Comparison of ENCODE assay signal across 25 mouse cellular contexts in genomic region chr16:42326191-42326590, GRCm38 (mm10). TPM values are rescaled to one million over a fixed set of nuclear protein-coding genes. Genes with fewer than 3 reads are reported as not detected.
DNase-seq lines count a peak whose midpoint lies in the region; ATAC-seq and TF ChIP-seq lines count a peak whose summit lies in the region.
"Had no signal": no experiment of that assay in that cellular context is flagged by ENCODE, and none has a peak within 500 bp of the region (broad histone marks: within the 10 kb centered on the region; RNA-seq: fewer than 3 reads in every experiment).

No protein-coding gene starts in this region.

- H3K9ac ChIP-seq in hindbrain, postnatal 0 days (replicated peaks; ENCODE audit: low read length): no peak overlapping the region
- no peak overlapping the region for H3K9ac ChIP-seq in hindbrain, embryonic 12.5 days
- no peak overlapping the region for H3K9ac ChIP-seq in kidney, embryonic 16.5 days (replicated peaks; ENCODE audit: low read length)
- H3K9ac ChIP-seq: liver, embryonic 14.5 days; neural tube, embryonic 15.5 days had no signal

- H3K4me3 ChIP-seq in hindbrain, postnatal 0 days (ENCODE audit: low read length): no peak overlapping the region
- H3K4me3 ChIP-seq in hindbrain, embryonic 12.5 days: no peak overlapping the region
- H3K4me3 ChIP-seq in cerebellum, adult 2 months (replicated peaks; ENCODE audit: insufficient read depth, low read depth, low read length): no peak overlapping the region
- no peak overlapping the region for H3K4me3 ChIP-seq in kidney, embryonic 16.5 days (ENCODE audit: low read length)
- H3K4me3 ChIP-seq: erythroblast, embryonic 14.5 days; hindbrain, embryonic 10.5 days; neural tube, embryonic 15.5 days had no signal

- H3K4me2 ChIP-seq in hindbrain, postnatal 0 days (ENCODE audit: low read depth, low read length): no peak overlapping the region
- no peak overlapping the region for H3K4me2 ChIP-seq in hindbrain, embryonic 12.5 days (replicated peaks)
- H3K4me2 ChIP-seq in kidney, embryonic 16.5 days (replicated peaks; ENCODE audit: low read depth, low read length): no peak overlapping the region
- H3K4me2 ChIP-seq: neural tube, embryonic 15.5 days had no signal

- peak; percentile 48 for DNase-seq in hindbrain, postnatal 0 days (ENCODE audit: low spot score)
- peak; percentile 70 for DNase-seq in brain, adult 2 months (ENCODE audit: low read depth, low spot score)
- peak; percentile 54 to 77 for DNase-seq in cerebellum, adult 2 months
- DNase-seq in cerebellum, postnatal 25 days: peak; percentile 57 to 64
- DNase-seq: B cell, adult 2 months; gastrocnemius, postnatal 10 days; heart, postnatal 14 days; kidney, adult 9 months; kidney, postnatal 14 days; layer of hippocampus, adult 9-11 months; lung, adult 2 months; lung, postnatal 10 days; midbrain, embryonic 14.5 days; retina, postnatal 1 day; right cerebral cortex, postnatal 14 days had no signal

- ATAC-seq in hindbrain, postnatal 0 days: 0 out of 2 replicates have a peak, but pooled peaks have one; percentile 38
- ATAC-seq in hindbrain, embryonic 12.5 days (ENCODE audit: low FRiP score): no peak
- no peak for ATAC-seq in kidney, embryonic 16.5 days (ENCODE audit: low FRiP score, low TSS enrichment)
- ATAC-seq: intestine, embryonic 16.5 days had no signal

- H3K9me3 ChIP-seq in hindbrain, postnatal 0 days (ENCODE audit: low read length): no peaks in the 10 kb centered on the region
- no peaks in the 10 kb centered on the region for H3K9me3 ChIP-seq in hindbrain, embryonic 12.5 days (replicated peaks)
- no peaks in the 10 kb centered on the region for H3K9me3 ChIP-seq in kidney, embryonic 16.5 days (ENCODE audit: low read length)
- H3K9me3 ChIP-seq: hindbrain, embryonic 10.5 days; neural tube, embryonic 15.5 days had no signal

- no peaks in the 10 kb centered on the region for H3K4me1 ChIP-seq in hindbrain, postnatal 0 days (ENCODE audit: insufficient read depth, low read length)
- H3K4me1 ChIP-seq in hindbrain, embryonic 12.5 days: no peaks in the 10 kb centered on the region
- H3K4me1 ChIP-seq in cerebellum, adult 2 months (ENCODE audit: control insufficient read depth, insufficient read depth, low read length): peaks cover 20% of the 10 kb centered on the region; the same call in 1 of the 2 replicates
- no peaks in the 10 kb centered on the region for H3K4me1 ChIP-seq in kidney, embryonic 16.5 days (ENCODE audit: insufficient read depth, low read length)
- H3K4me1 ChIP-seq: hindbrain, embryonic 10.5 days; neural tube, embryonic 15.5 days had no signal

- no peaks in the 10 kb centered on the region for H3K27me3 ChIP-seq in hindbrain, postnatal 0 days (ENCODE audit: insufficient read depth, low read length)
- H3K27me3 ChIP-seq in hindbrain, embryonic 12.5 days: no peaks in the 10 kb centered on the region
- H3K27me3 ChIP-seq in cerebellum, adult 2 months (ENCODE audit: control insufficient read depth, insufficient read depth, low read length): no peaks in the 10 kb centered on the region
- H3K27me3 ChIP-seq in kidney, embryonic 16.5 days (ENCODE audit: insufficient read depth, low read length): no peaks in the 10 kb centered on the region
- H3K27me3 ChIP-seq: neural tube, embryonic 15.5 days had no signal

- no peak for TF ChIP-seq POLR2A in cerebellum, adult 2 months (IDR thresholded peaks at IDR 0.05; ENCODE audit: borderline replicate concordance, insufficient read depth, low read length)

- H3K27ac ChIP-seq in hindbrain, postnatal 0 days: no peak overlapping the region
- no peak overlapping the region for H3K27ac ChIP-seq in hindbrain, embryonic 12.5 days
- H3K27ac ChIP-seq in cerebellum, adult 2 months (ENCODE audit: insufficient read depth, low read length): no peak overlapping the region
- no peak overlapping the region for H3K27ac ChIP-seq in kidney, embryonic 16.5 days (ENCODE audit: low read length)
- H3K27ac ChIP-seq: hindbrain, embryonic 10.5 days; liver, embryonic 14.5 days; macrophage; neural tube, embryonic 15.5 days had no signal

- 62% methylated on average over 2 of the region's 2 CpGs for WGBS in hindbrain, postnatal 0 days
- WGBS in hindbrain, embryonic 12.5 days: 86% methylated on average over 2 of the region's 2 CpGs
- 31% methylated on average over 2 of the region's 2 CpGs for WGBS in cerebellum, adult 2 months
- WGBS in kidney, embryonic 16.5 days: 92% methylated on average over 2 of the region's 2 CpGs

- H3K36me3 ChIP-seq in hindbrain, postnatal 0 days (ENCODE audit: insufficient read depth, low read length): no peaks in the 10 kb centered on the region; the same call in 1 of the 2 replicates
- no peaks in the 10 kb centered on the region for H3K36me3 ChIP-seq in hindbrain, embryonic 12.5 days
- H3K36me3 ChIP-seq in kidney, embryonic 16.5 days (ENCODE audit: insufficient read depth, low read length): no peaks in the 10 kb centered on the region
- H3K36me3 ChIP-seq: hindbrain, embryonic 10.5 days had no signal

- TF ChIP-seq CTCF in hindbrain, postnatal 0 days (IDR thresholded peaks at IDR 0.05; ENCODE audit: low read depth): no peak
- no peak for TF ChIP-seq CTCF in cerebellum, adult 2 months (IDR thresholded peaks at IDR 0.05; ENCODE audit: borderline replicate concordance, insufficient read depth, low read depth, low read length)

RNA-seq across cellular contexts. Expression of gene Gap43, which starts 14.3 kb away (rescaled TPM):
- total RNA-seq in hindbrain, postnatal 0 days (2014; rRNA removed): 514 and 592 TPM in 2 replicates
- 1,749 and 1,766 TPM in 2 replicates for polyA plus RNA-seq in hindbrain, postnatal 0 days (2015; fragmentation: Nextera tagmentation; extraction: Ambion mirVana)
- 433 and 451 TPM in 2 replicates for polyA plus RNA-seq in hindbrain, embryonic 12.5 days (2016; fragmentation: Nextera tagmentation; extraction: Ambion mirVana)
- polyA plus RNA-seq in cerebellum, adult 2 months (2012; rRNA removed): 330 and 332 TPM in 2 replicates
- 17.0 and 23.1 TPM in 2 replicates for polyA plus RNA-seq in kidney, embryonic 16.5 days (2015; fragmentation: Nextera tagmentation; extraction: Ambion mirVana)
- total RNA-seq: common myeloid progenitor, adult 5-6 weeks; megakaryocyte-erythroid progenitor cell, adult 5-6 weeks had no signal
- polyA plus RNA-seq: macrophage had no signal

Comparison
In these comparisons a context has a peak if more than half of its experiments do, and no peak if none do; other contexts are left out.
1. RNA of gene Gap43, which starts 14.3 kb away (polyA plus RNA-seq): 1,749 to 1,766 TPM in hindbrain, postnatal 0 days, 433 to 451 TPM in hindbrain, embryonic 12.5 days and 330 to 332 TPM in cerebellum, adult 2 months; 17.0 to 23.1 TPM in kidney, embryonic 16.5 days; every median in the first group is over 10 times any median in the second.
2. Peak in every context shown above with its lines, with median percentiles within 50 percentile points of each other: DNase-seq.